Mouse (Mus musculus) heart, embryonic 16.5 days (tissue): ENCODE measurements around the gene Ap2s1. TPM values are rescaled to one million over a fixed set of nuclear protein-coding genes. Genes with fewer than 3 reads are reported as not detected.
A peak's percentile ranks its signal among the peaks of the same experiment; 100 is the strongest.

Experiments
- ATAC-seq: fragments of 200-750 bp; cut with Nextera tagmentation; replicated peaks from 2 replicates; pipeline ENCODE4 v1.8.0; 2017; ENCODE audit warnings: moderate number of reproducible peaks; ENCODE audit not compliant: insufficient read depth, low FRiP score; ENCODE audit errors: extremely low read depth
- H3K27ac ChIP-seq: fragments of 300-500 bp; sonication (generic); 2 replicates; pipeline ENCODE4 v1.5.1; 2014; ENCODE audit warnings: mild to moderate bottlenecking, low read length, control low read depth, moderate library complexity
- H3K27me3 ChIP-seq: fragments of 300-500 bp; sonication (generic); 2 replicates; pipeline ENCODE4 v1.6.1; 2014; ENCODE audit warnings: low read length, mixed read lengths; ENCODE audit not compliant: control insufficient read depth, insufficient read depth
- H3K36me3 ChIP-seq: fragments of 300-500 bp; sonication (generic); 2 replicates; pipeline ENCODE4 v1.6.1; 2014; ENCODE audit not compliant: control insufficient read depth, insufficient read depth
- H3K4me1 ChIP-seq: fragments of 300-500 bp; sonication (generic); 2 replicates; pipeline ENCODE4 v1.6.1; 2014; ENCODE audit warnings: low read length, mixed read lengths; ENCODE audit not compliant: control insufficient read depth, insufficient read depth
- H3K4me2 ChIP-seq: fragments of 300-500 bp; sonication (generic); 2 replicates; pipeline ENCODE4 v1.6.1; 2014; ENCODE audit warnings: low read depth, mild to moderate bottlenecking, control low read depth, low read length
- H3K4me3 ChIP-seq: fragments of 300-500 bp; sonication (generic); 2 replicates; pipeline ENCODE4 v1.5.1; 2014; ENCODE audit warnings: mild to moderate bottlenecking, control low read depth, low read length
- H3K9ac ChIP-seq: fragments of 300-500 bp; sonication (generic); 2 replicates; pipeline ENCODE4 v1.6.1; 2014; ENCODE audit warnings: low read length, control low read depth
- H3K9me3 ChIP-seq: fragments of 300-500 bp; sonication (generic); replicated peaks from 2 replicates; pipeline ENCODE4 v1.6.1; 2016; ENCODE audit warnings: low read length; ENCODE audit not compliant: control insufficient read depth
- WGBS: fragments of 180-500 bp; shearing (Covaris S2); extraction: QIAGEN DNeasy Blood & Tissue Kit; methylation state at CpG from one replicate; pipeline ENCODE4 v1.1.7; 2014; 5-methylcytosine and 5-hydroxymethylcytosine counted together
- polyA plus RNA-seq: library from polyadenylated mRNA; unstranded; fragments of >200 nt; fragmentation: Nextera tagmentation; extraction: Ambion mirVana; gene quantifications from 2 replicates; pipeline ENCODE4 v1.2.1, GENCODE M21; 2015

Gene Ap2s1
- polyA plus RNA-seq, 1 experiment from 2014 or later: 242 TPM

GRCm38 (mm10) chr7:16782555-16783125, 44.4 kb downstream of the Ap2s1 start:
- H3K4me3 ChIP-seq: peak overlapping the region; percentile 88
- peak overlapping the region; percentile 86 for H3K9ac ChIP-seq
- ATAC-seq: no peak
- H3K9me3 ChIP-seq: no peaks in the 10 kb centered on the region
- 8% methylated on average over 11 of the region's 11 CpGs for WGBS
- H3K36me3 ChIP-seq: 0 out of 2 replicates have a peak, but pooled peaks cover 3% of the 10 kb centered on the region
- H3K4me1 ChIP-seq: peaks cover 24% of the 10 kb centered on the region
- H3K27me3 ChIP-seq: no peaks in the 10 kb centered on the region
- H3K4me2 ChIP-seq: peak overlapping the region; percentile 98
- peak overlapping the region; percentile 62 for H3K27ac ChIP-seq

GRCm38 (mm10) chr7:16783224-16783688, 45.0 kb downstream of the Ap2s1 start:
- Histone ChIP-seq H3K36me3 (0 out of 2 replicates have a peak, but pooled peaks cover 3% of the 10 kb centered on the region), H3K4me1 (peaks cover 24% of the 10 kb centered on the region), H3K27ac (peak overlapping the region; percentile 62), H3K9me3 (no peaks in the 10 kb centered on the region), H3K4me3 (peak overlapping the region; percentile 88), H3K4me2 (peak overlapping the region; percentile 98), H3K27me3 (no peaks in the 10 kb centered on the region), H3K9ac (peak overlapping the region; percentile 86)
- no peak for ATAC-seq
- WGBS: 32% methylated on average over 10 of the region's 10 CpGs

DNA sequence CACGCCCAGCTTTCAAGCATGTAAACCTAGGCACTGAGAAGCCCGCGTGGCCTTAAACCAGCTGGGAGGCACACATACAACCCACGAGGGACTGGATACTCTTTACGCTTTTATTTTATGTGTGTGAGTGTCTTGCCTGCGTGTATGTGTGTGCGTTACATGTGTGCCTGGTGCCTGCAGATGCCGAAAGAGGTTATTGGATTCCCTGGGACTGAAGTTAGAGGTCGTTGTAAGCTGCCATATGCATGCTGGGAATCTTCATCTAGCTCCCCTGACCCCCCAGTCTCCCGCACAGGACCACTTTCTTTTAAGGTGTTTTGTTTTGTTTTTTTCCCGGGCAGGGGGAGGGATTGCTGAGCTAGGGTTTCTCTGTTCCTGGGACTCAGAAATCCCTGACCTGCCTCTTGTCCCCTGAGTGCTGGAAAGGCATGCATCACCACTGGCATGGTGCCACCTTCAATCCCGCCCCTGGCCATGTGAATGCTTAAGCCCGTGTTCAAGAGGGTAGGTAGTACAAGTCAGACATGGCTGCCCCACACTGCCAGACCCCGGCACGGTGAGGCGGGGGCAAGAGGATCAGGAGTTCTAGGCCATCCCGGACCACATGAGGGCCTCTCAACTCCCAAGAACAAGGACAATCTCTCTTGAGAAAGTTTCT, 45.7 kb downstream of the Ap2s1 start:
- peak; percentile 54; the same call in 1 of the 2 replicates for ATAC-seq
- Histone ChIP-seq H3K9me3 (no peaks in the 10 kb centered on the region), H3K27ac (peak overlapping the region; percentile 62), H3K27me3 (no peaks in the 10 kb centered on the region), H3K9ac (peak overlapping the region; percentile 86), H3K4me2 (peak overlapping the region; percentile 98), H3K36me3 (0 out of 2 replicates have a peak, but pooled peaks cover 3% of the 10 kb centered on the region), H3K4me3 (peak overlapping the region; percentile 88), H3K4me1 (peaks cover 24% of the 10 kb centered on the region)
- WGBS: 38% methylated on average over 17 of the region's 17 CpGs

- Histone ChIP-seq H3K9me3 (no peaks in the 10 kb centered on the region), H3K36me3 (0 out of 2 replicates have a peak, but pooled peaks cover 3% of the 10 kb centered on the region), H3K4me3 (peak overlapping the region; percentile 88), H3K4me2 (peak overlapping the region; percentile 98), H3K27me3 (no peaks in the 10 kb centered on the region), H3K9ac (peak overlapping the region; percentile 86), H3K4me1 (peaks cover 24% of the 10 kb centered on the region), H3K27ac (peak overlapping the region; percentile 62)
- WGBS: 71% methylated on average over 10 of the region's 10 CpGs
- ATAC-seq: no peak
Measured at GRCm38 (mm10) chr7:16784498-16784976, 46.3 kb downstream of the Ap2s1 start.

DNA sequence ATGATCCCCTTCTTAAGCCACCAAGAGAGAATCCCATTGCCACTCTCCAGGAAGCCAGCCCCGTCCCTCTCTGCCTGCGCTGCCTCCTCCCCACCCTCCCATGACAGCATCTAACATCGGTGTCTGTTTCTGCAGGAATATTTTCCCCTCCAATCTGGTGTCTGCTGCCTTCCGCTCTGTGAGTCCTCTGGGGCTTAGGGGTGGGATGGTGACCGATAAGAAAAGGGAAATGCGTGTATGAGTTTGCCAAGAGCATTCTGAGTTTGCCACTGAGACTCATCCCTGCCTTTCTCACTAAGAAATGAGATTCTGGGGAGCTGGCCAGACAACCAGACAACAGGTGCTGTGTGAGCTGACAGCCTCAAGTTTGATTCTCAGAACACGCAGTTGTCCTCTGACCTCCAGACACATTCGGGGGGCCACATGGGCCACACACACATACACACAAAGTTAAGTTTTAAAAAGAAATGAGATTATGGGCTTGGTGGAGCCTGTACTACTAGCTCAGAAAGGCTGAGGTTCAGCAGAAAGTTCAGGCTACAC, 47.4 kb downstream of the Ap2s1 start:
- no peak overlapping the region for H3K9ac ChIP-seq
- H3K4me2 ChIP-seq: no peak overlapping the region
- no peak for ATAC-seq
- H3K9me3 ChIP-seq: no peaks in the 10 kb centered on the region
- 77% methylated on average over 8 of the region's 8 CpGs for WGBS
- H3K36me3 ChIP-seq: 0 out of 2 replicates have a peak, but pooled peaks cover 3% of the 10 kb centered on the region
- no peak overlapping the region for H3K27ac ChIP-seq
- H3K4me3 ChIP-seq: no peak overlapping the region
- peaks cover 24% of the 10 kb centered on the region for H3K4me1 ChIP-seq
- no peaks in the 10 kb centered on the region for H3K27me3 ChIP-seq

- no peaks in the 10 kb centered on the region for H3K27me3 ChIP-seq
- H3K9ac ChIP-seq: no peak overlapping the region
- H3K4me1 ChIP-seq: peaks cover 11% of the 10 kb centered on the region
- ATAC-seq: no peak
- peaks cover 11% of the 10 kb centered on the region for H3K36me3 ChIP-seq
- WGBS: 68% methylated on average over 5 of the region's 5 CpGs
- H3K27ac ChIP-seq: no peak overlapping the region
- no peaks in the 10 kb centered on the region for H3K9me3 ChIP-seq
- no peak overlapping the region for H3K4me3 ChIP-seq
- no peak overlapping the region for H3K4me2 ChIP-seq
Measured at GRCm38 (mm10) chr7:16792316-16792715, 54.1 kb downstream of the Ap2s1 start.

- Histone ChIP-seq H3K27me3 (no peaks in the 10 kb centered on the region), H3K4me1 (peaks cover 11% of the 10 kb centered on the region), H3K9ac (peak overlapping the region; percentile 2; the same call in 1 of the 2 replicates), H3K4me3 (peak overlapping the region; percentile 22), H3K27ac (peak overlapping the region; percentile 55; the same call in 1 of the 2 replicates), H3K36me3 (peaks cover 11% of the 10 kb centered on the region), H3K9me3 (no peaks in the 10 kb centered on the region), H3K4me2 (peak overlapping the region; percentile 50)
- ATAC-seq: peak; percentile 74
- 45% methylated on average over 19 of the region's 19 CpGs for WGBS
Measured at GRCm38 (mm10) chr7:16793010-16793725, 55.0 kb downstream of the Ap2s1 start.

GRCm38 (mm10) chr7:16794886-16795285, 56.7 kb downstream of the Ap2s1 start:
- H3K27ac ChIP-seq: no peak overlapping the region
- WGBS: 85% methylated on average over 5 of the region's 5 CpGs
- H3K9me3 ChIP-seq: no peaks in the 10 kb centered on the region
- peaks cover 11% of the 10 kb centered on the region for H3K4me1 ChIP-seq
- no peaks in the 10 kb centered on the region for H3K27me3 ChIP-seq
- no peak overlapping the region for H3K4me3 ChIP-seq
- H3K36me3 ChIP-seq: peaks cover 16% of the 10 kb centered on the region
- no peak overlapping the region for H3K9ac ChIP-seq
- no peak for ATAC-seq
- no peak overlapping the region for H3K4me2 ChIP-seq
